ENCODE assay signal across 9 mouse cellular contexts in the genomic region with DNA sequence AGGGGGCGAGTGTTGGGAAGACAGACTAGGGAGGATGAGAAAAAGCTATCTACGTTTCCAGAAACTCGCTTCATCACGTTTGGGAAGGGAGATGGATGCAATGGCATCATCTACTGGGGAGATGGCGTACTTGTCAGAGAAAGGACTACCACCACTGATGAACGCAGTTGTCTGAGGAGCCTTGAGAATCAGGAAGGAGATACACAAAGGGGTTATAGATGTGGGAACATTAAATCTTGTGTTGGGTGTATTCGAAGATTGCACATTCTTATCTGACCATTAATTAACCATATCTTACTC. TPM values are rescaled to one million over a fixed set of nuclear protein-coding genes. Genes with fewer than 3 reads are reported as not detected.
DNase-seq lines count a peak whose midpoint lies in the region; ATAC-seq and TF ChIP-seq lines count a peak whose summit lies in the region.
"Had no signal": no experiment of that assay in that cellular context is flagged by ENCODE, and none has a peak within 500 bp of the region (broad histone marks: within the 10 kb centered on the region; RNA-seq: fewer than 3 reads in every experiment).

No protein-coding gene starts in this region.

- H3K36me3 ChIP-seq in lung, embryonic 16.5 days (ENCODE audit: control insufficient read depth, insufficient read depth, low read length): no peaks in the 10 kb centered on the region
- H3K36me3 ChIP-seq in embryonic facial prominence, embryonic 14.5 days (ENCODE audit: control insufficient read depth, insufficient read depth, low read length): 0 out of 2 replicates have a peak, but pooled peaks cover 3% of the 10 kb centered on the region
- H3K36me3 ChIP-seq in intestine, postnatal 0 days (ENCODE audit: control insufficient read depth, insufficient read depth): no peaks in the 10 kb centered on the region
- H3K36me3 ChIP-seq in neural tube, embryonic 13.5 days: peaks cover 24% of the 10 kb centered on the region; the same call in 1 of the 2 replicates

- no peak overlapping the region; the same call in 1 of the 2 replicates for H3K27ac ChIP-seq in lung, embryonic 16.5 days (ENCODE audit: low read length)
- peak overlapping the region; percentile 83; the same call in 1 of the 2 replicates for H3K27ac ChIP-seq in embryonic facial prominence, embryonic 14.5 days (replicated peaks; ENCODE audit: low read depth, low read length)
- H3K27ac ChIP-seq in intestine, postnatal 0 days (ENCODE audit: low read depth, low read length): no peak overlapping the region
- peak overlapping the region; percentile 93 for H3K27ac ChIP-seq in neural tube, embryonic 13.5 days (replicated peaks)

- peak; percentile 41 for TF ChIP-seq CTCF in intestine, postnatal 0 days (IDR thresholded peaks at IDR 0.05; ENCODE audit: low read depth)

- ATAC-seq in lung, embryonic 16.5 days (ENCODE audit: low read depth): 0 out of 2 replicates have a peak, but pooled peaks have one; percentile 2
- ATAC-seq in embryonic facial prominence, embryonic 14.5 days (ENCODE audit: low read depth): no peak
- ATAC-seq in intestine, postnatal 0 days: peak; percentile 37; the same call in 1 of the 2 replicates
- ATAC-seq in neural tube, embryonic 13.5 days (ENCODE audit: low read depth): peak; percentile 49

- H3K4me3 ChIP-seq in lung, embryonic 16.5 days (ENCODE audit: low read length): peak overlapping the region; percentile 69
- H3K4me3 ChIP-seq in embryonic facial prominence, embryonic 14.5 days (ENCODE audit: low read depth, low read length): peak overlapping the region; percentile 61
- H3K4me3 ChIP-seq in intestine, postnatal 0 days (ENCODE audit: low read depth, low read length): peak overlapping the region; percentile 63
- peak overlapping the region; percentile 59 for H3K4me3 ChIP-seq in neural tube, embryonic 13.5 days

- no peaks in the 10 kb centered on the region for H3K9me3 ChIP-seq in lung, embryonic 16.5 days (ENCODE audit: control insufficient read depth, low read length)
- no peaks in the 10 kb centered on the region for H3K9me3 ChIP-seq in embryonic facial prominence, embryonic 14.5 days (ENCODE audit: control insufficient read depth, low read length)
- H3K9me3 ChIP-seq in intestine, postnatal 0 days (ENCODE audit: control insufficient read depth): no peaks in the 10 kb centered on the region
- H3K9me3 ChIP-seq in neural tube, embryonic 13.5 days: no peaks in the 10 kb centered on the region

- 13% methylated on average over 7 of the region's 7 CpGs for WGBS in lung, embryonic 16.5 days
- whole genome bisulfite sequencing in embryonic facial prominence, embryonic 14.5 days: 17% methylated on average over 7 of the region's 7 CpGs
- 22% methylated on average over 7 of the region's 7 CpGs for WGBS in intestine, postnatal 0 days
- 18% methylated on average over 7 of the region's 7 CpGs for WGBS in neural tube, embryonic 13.5 days

- H3K27me3 ChIP-seq in lung, embryonic 16.5 days (ENCODE audit: control insufficient read depth, insufficient read depth, low read depth, low read length): no peaks in the 10 kb centered on the region
- peaks cover 14% of the 10 kb centered on the region; the same call in 1 of the 2 replicates for H3K27me3 ChIP-seq in embryonic facial prominence, embryonic 14.5 days (replicated peaks; ENCODE audit: control insufficient read depth, insufficient read depth, low read length)
- no peaks in the 10 kb centered on the region for H3K27me3 ChIP-seq in intestine, postnatal 0 days (replicated peaks; ENCODE audit: control insufficient read depth, insufficient read depth, low read length)
- peaks cover 8% of the 10 kb centered on the region; the same call in 1 of the 2 replicates for H3K27me3 ChIP-seq in neural tube, embryonic 13.5 days

- H3K9ac ChIP-seq in lung, embryonic 16.5 days (ENCODE audit: low read length): peak overlapping the region; percentile 75
- peak overlapping the region; percentile 75 for H3K9ac ChIP-seq in embryonic facial prominence, embryonic 14.5 days (ENCODE audit: low read depth, low read length)
- H3K9ac ChIP-seq in intestine, postnatal 0 days (ENCODE audit: low read depth, low read length): peak overlapping the region; percentile 53; the same call in 1 of the 2 replicates
- H3K9ac ChIP-seq in neural tube, embryonic 13.5 days: peak overlapping the region; percentile 76

- no peak for DNase-seq in lung, postnatal 36 days
- peak; percentile 1 for DNase-seq in embryonic facial prominence, embryonic 14.5 days (ENCODE audit: low spot score)
- no peak for DNase-seq in urinary bladder, adult 18-20 months (ENCODE audit: low spot score in 2 of 2)
- DNase-seq in gastrocnemius, postnatal 25 days: no peak
- no peak for DNase-seq in left cerebral cortex, adult 8-10 months (ENCODE audit: low spot score in 2 of 2)

- H3K4me1 ChIP-seq in lung, embryonic 16.5 days (replicated peaks; ENCODE audit: control insufficient read depth, insufficient read depth, low read length): no peaks in the 10 kb centered on the region
- H3K4me1 ChIP-seq in embryonic facial prominence, embryonic 14.5 days (ENCODE audit: control insufficient read depth, insufficient read depth, low read length): no peaks in the 10 kb centered on the region
- no peaks in the 10 kb centered on the region for H3K4me1 ChIP-seq in intestine, postnatal 0 days (replicated peaks; ENCODE audit: control insufficient read depth, insufficient read depth, low read length)
- peaks cover 12% of the 10 kb centered on the region for H3K4me1 ChIP-seq in neural tube, embryonic 13.5 days (replicated peaks)

- peak overlapping the region; percentile 56 for H3K4me2 ChIP-seq in lung, embryonic 16.5 days (ENCODE audit: low read depth, low read length)
- peak overlapping the region; percentile 58 for H3K4me2 ChIP-seq in embryonic facial prominence, embryonic 14.5 days (ENCODE audit: low read depth, low read length)
- H3K4me2 ChIP-seq in intestine, postnatal 0 days (replicated peaks; ENCODE audit: low read depth): peak overlapping the region; percentile 59
- peak overlapping the region; percentile 63 for H3K4me2 ChIP-seq in neural tube, embryonic 13.5 days

RNA-seq across cellular contexts. Expression of a gene that starts 0.5 kb away (rescaled TPM):
- polyA plus RNA-seq in lung, embryonic 16.5 days (2015; fragmentation: Nextera tagmentation; extraction: Ambion mirVana): 8.5 and 10.5 TPM in 2 replicates
- polyA plus RNA-seq in embryonic facial prominence, embryonic 14.5 days (2014; fragmentation: Nextera tagmentation; extraction: Ambion mirVana): 6.9 and 9.2 TPM in 2 replicates
- polyA plus RNA-seq in intestine, postnatal 0 days (2015; fragmentation: Nextera tagmentation; extraction: Ambion mirVana): 4.3 and 4.8 TPM in 2 replicates
- 10.8 and 12.0 TPM in 2 replicates for polyA plus RNA-seq in neural tube, embryonic 13.5 days (2015; fragmentation: Nextera tagmentation; extraction: Ambion mirVana)
- total RNA-seq in gastrocnemius, postnatal 25 days (2021): 1 to 10 TPM; 2.5 to 3.2 TPM
- total RNA-seq in left cerebral cortex, adult 8-10 months (2022): 10 to 100 TPM; 39.1 to 47.5 (median 40.0) TPM

RNA-seq across cellular contexts. Expression of a gene that starts 0.5 kb away (rescaled TPM):
- 38.6 and 40.4 TPM in 2 replicates for polyA plus RNA-seq in lung, embryonic 16.5 days (2015; fragmentation: Nextera tagmentation; extraction: Ambion mirVana)
- 56.4 and 59.2 TPM in 2 replicates for polyA plus RNA-seq in embryonic facial prominence, embryonic 14.5 days (2014; fragmentation: Nextera tagmentation; extraction: Ambion mirVana)
- 11.0 and 12.5 TPM in 2 replicates for polyA plus RNA-seq in intestine, postnatal 0 days (2015; fragmentation: Nextera tagmentation; extraction: Ambion mirVana)
- 136 and 140 TPM in 2 replicates for polyA plus RNA-seq in neural tube, embryonic 13.5 days (2015; fragmentation: Nextera tagmentation; extraction: Ambion mirVana)
- 10 to 100 TPM; 15.9 to 16.8 TPM for total RNA-seq in gastrocnemius, postnatal 25 days (2021)
- 100 to 1,000 TPM; 353 to 382 (median 370) TPM for total RNA-seq in left cerebral cortex, adult 8-10 months (2022)

RNA-seq across cellular contexts. Expression of a gene that starts 17.9 kb away (rescaled TPM):
- polyA plus RNA-seq in lung, embryonic 16.5 days (2015; fragmentation: Nextera tagmentation; extraction: Ambion mirVana): not detected in 2 replicates
- polyA plus RNA-seq in embryonic facial prominence, embryonic 14.5 days (2014; fragmentation: Nextera tagmentation; extraction: Ambion mirVana): 1.0 and 1.3 TPM in 2 replicates
- polyA plus RNA-seq in intestine, postnatal 0 days (2015; fragmentation: Nextera tagmentation; extraction: Ambion mirVana): not detected in 2 replicates
- not detected in 2 replicates for polyA plus RNA-seq in neural tube, embryonic 13.5 days (2015; fragmentation: Nextera tagmentation; extraction: Ambion mirVana)
- total RNA-seq in gastrocnemius, postnatal 25 days (2021): not detected
- total RNA-seq in left cerebral cortex, adult 8-10 months (2022): not detected
- polyA plus RNA-seq: gonadal fat pad, adult 2 months had no signal

RNA-seq across cellular contexts. Expression of a gene that starts 49.4 kb away (rescaled TPM):
- not detected in 2 replicates for polyA plus RNA-seq in lung, embryonic 16.5 days (2015; fragmentation: Nextera tagmentation; extraction: Ambion mirVana)
- 0.14 TPM in 1 of 2 replicates, not detected in the other for polyA plus RNA-seq in embryonic facial prominence, embryonic 14.5 days (2014; fragmentation: Nextera tagmentation; extraction: Ambion mirVana)
- not detected in 2 replicates for polyA plus RNA-seq in intestine, postnatal 0 days (2015; fragmentation: Nextera tagmentation; extraction: Ambion mirVana)
- not detected in 2 replicates for polyA plus RNA-seq in neural tube, embryonic 13.5 days (2015; fragmentation: Nextera tagmentation; extraction: Ambion mirVana)
- total RNA-seq in gastrocnemius, postnatal 25 days (2021): not detected
- not detected for total RNA-seq in left cerebral cortex, adult 8-10 months (2022)

RNA-seq across cellular contexts. Expression of a gene that starts 54.4 kb away (rescaled TPM):
- polyA plus RNA-seq in lung, embryonic 16.5 days (2015; fragmentation: Nextera tagmentation; extraction: Ambion mirVana): 43.8 and 45.3 TPM in 2 replicates
- 48.6 and 59.2 TPM in 2 replicates for polyA plus RNA-seq in embryonic facial prominence, embryonic 14.5 days (2014; fragmentation: Nextera tagmentation; extraction: Ambion mirVana)
- polyA plus RNA-seq in intestine, postnatal 0 days (2015; fragmentation: Nextera tagmentation; extraction: Ambion mirVana): 9.2 and 10.0 TPM in 2 replicates
- polyA plus RNA-seq in neural tube, embryonic 13.5 days (2015; fragmentation: Nextera tagmentation; extraction: Ambion mirVana): 106 TPM in 2 replicates
- total RNA-seq in gastrocnemius, postnatal 25 days (2021): 1 to 10 TPM; 3.2 to 4.1 TPM
- 10 to 100 TPM; 59.8 to 72.1 (median 67.6) TPM for total RNA-seq in left cerebral cortex, adult 8-10 months (2022)

Comparison
In these comparisons a context has a peak if more than half of its experiments do, and no peak if none do; other contexts are left out.
1. H3K27ac ChIP-seq: peak in embryonic facial prominence, embryonic 14.5 days (single experiment) and neural tube, embryonic 13.5 days (single experiment); none in lung, embryonic 16.5 days (single experiment) and intestine, postnatal 0 days (single experiment).
2. Peak in every context shown above with its lines, with median percentiles within 50 percentile points of each other: H3K4me2 ChIP-seq, H3K4me3 ChIP-seq and H3K9ac ChIP-seq.